In the genomic region with DNA sequence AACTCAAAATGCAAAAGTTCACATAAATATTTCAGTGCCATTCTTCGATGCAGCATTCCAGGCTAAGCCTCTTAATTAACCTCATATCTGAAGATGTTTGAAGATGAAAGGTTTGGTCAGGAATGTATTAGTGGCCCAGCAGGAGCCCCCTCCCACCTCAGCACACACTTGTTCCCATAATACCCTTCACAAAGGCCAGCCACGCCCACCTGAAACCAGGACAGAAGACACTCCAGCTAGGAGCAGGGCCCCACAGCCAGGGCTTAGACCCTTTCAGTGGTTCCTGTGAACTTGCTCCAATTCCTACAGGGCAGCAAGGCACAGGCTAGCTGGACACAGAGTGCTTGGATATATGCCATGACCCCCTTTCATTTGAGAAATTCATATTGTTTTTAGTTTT, we compare ENCODE assay signal across 14 mouse cellular contexts.
"Had no signal": no experiment of that assay in that cellular context is flagged by ENCODE, and none has a peak within 500 bp of the region (broad histone marks: within the 10 kb centered on the region; RNA-seq: fewer than 3 reads in every experiment).

No protein-coding gene starts in this region.

- H3K36me3 ChIP-seq: limb, embryonic 10.5 days; liver, embryonic 15.5 days; midbrain, embryonic 13.5 days; neural tube, embryonic 13.5 days had no signal

- H3K9ac ChIP-seq: liver, embryonic 15.5 days; midbrain, embryonic 13.5 days; neural tube, embryonic 13.5 days had no signal

- DNase-seq: kidney, adult 8-10 months; kidney, postnatal 25 days; lung, adult 2 months; thymus, postnatal 14 days had no signal

- H3K4me3 ChIP-seq: left cerebral cortex, adult 2 months; limb, embryonic 10.5 days; liver, embryonic 15.5 days; megakaryocyte, embryonic 14.5 days; midbrain, embryonic 13.5 days; neural tube, embryonic 13.5 days had no signal

- H3K4me2 ChIP-seq: liver, embryonic 11.5 days; liver, embryonic 15.5 days; midbrain, embryonic 13.5 days; neural tube, embryonic 13.5 days had no signal

- H3K4me1 ChIP-seq: liver, embryonic 15.5 days; neural tube, embryonic 13.5 days had no signal

- H3K27me3 ChIP-seq: liver, embryonic 15.5 days; midbrain, embryonic 13.5 days had no signal

- H3K27ac ChIP-seq: left cerebral cortex, adult 2 months; limb, embryonic 10.5 days; liver, embryonic 15.5 days; macrophage; midbrain, embryonic 13.5 days; neural tube, embryonic 13.5 days; stomach, postnatal 0 days had no signal

- ATAC-seq: lung, postnatal 0 days; midbrain, embryonic 13.5 days had no signal

- H3K9me3 ChIP-seq: limb, embryonic 10.5 days; liver, embryonic 15.5 days; megakaryocyte, embryonic 14.5 days; midbrain, embryonic 13.5 days; neural tube, embryonic 13.5 days had no signal
